Mouse (Mus musculus): Measurements from ENCODE around the gene Nubp2. TPM values are rescaled to one million over a fixed set of nuclear protein-coding genes. Genes with fewer than 3 reads are reported as not detected.
A peak's percentile ranks its signal among the peaks of the same experiment; 100 is the strongest.

The Nubp2 gene
- 109 and 112 TPM in 2 replicates for polyA plus RNA-seq (2015; fragmentation: Nextera tagmentation; extraction: Ambion mirVana)

DNA sequence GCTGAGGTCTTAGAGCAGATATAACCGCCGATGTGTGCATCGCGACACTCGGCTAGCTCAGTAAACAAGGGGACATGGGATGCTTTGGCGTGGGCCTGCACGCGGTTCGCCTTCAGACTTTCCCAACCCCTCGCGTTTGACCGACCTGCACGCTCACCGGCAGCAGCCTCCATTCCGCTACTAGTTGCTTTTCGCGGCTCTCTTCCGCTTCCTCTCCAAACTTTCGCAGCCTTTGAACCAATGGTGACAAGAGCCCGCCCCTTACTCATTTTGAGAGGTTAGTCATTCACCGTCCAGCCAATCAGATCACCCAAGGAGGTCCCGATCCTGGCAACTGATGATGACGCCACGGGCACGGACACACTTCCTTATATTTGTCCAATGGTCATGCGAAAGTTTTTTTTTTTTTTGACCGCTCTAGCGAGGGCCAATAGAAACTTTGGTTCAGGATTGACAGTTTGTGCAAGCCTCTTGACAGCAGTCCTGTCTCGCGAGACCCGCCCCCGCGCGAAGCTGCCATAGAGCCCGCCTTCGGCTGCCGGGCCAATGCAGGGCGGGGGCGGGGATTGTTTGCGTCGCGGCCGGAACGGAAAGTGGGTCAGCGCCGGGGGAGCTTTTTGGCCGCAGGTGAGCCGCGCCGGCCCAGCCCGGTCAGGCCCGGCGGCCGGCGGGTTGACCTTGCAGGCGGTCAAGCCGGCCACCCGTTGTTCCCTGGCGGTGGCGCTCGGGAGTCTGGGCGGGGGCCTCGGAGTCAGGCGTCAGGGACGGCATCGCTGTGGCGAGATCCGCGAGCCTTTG lies at the start of gene Nubp2, which contains the start of gene Spsb3:
Nubp2 (minus strand) TSS at position 216 of the 798 bp plus-strand sequence.
Spsb3 (plus strand) TSS at position 510 of the 798 bp plus-strand sequence.
- DNase-seq (ENCODE audit: low spot score) = peak; percentile 99

DNA sequence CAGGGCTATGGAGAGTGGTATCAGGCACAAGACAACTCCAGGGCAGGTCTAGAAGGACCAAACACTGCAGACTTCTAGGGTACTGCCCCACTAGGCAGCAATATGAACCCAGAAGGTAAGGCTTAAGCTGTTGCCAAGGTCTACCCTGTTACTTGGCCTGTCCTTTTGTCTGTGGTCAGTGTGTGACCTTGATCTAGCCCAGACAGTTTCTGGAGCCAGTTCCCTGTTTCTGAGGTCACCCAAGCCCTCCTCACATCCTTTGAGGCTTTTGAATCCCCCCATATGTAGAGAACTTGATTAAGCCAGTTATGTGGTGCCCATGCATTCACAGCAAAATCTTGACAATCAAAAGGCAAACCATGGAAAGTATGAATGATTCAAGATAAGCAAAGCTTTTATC lies 49.5 kb upstream of the Nubp2 start:
- DNase-seq (ENCODE audit: low spot score) = no peak

- DNase-seq (ENCODE audit: low spot score) = no peak
Measured at GRCm38 (mm10) chr17:24934926-24935325, 48.8 kb upstream of the Nubp2 start.

- DNase-seq (ENCODE audit: low spot score) = no peak
Measured at GRCm38 (mm10) chr17:24933163-24933562, 47.0 kb upstream of the Nubp2 start.

DNA sequence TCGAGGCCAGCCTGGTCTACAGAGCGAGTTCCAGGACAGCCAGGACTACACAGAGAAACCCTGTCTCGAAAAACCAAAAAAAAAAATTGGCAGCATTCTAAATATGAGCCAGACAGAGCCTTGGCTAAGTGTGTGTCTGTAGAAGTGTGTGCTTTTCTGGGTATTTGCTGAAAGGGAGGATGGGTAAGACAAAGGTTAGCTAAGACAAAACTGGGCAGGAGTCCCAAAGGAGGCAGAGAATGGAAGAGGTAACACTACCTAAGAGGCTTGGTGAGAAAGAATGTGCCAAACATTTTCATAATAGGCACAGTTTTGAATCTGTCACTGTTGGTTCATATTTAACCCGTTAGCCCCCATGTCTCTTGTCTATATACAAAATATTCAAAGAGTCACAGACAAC lies 46.3 kb upstream of the Nubp2 start:
- no peak for DNase-seq (ENCODE audit: low spot score)

- DNase-seq (ENCODE audit: low spot score) = no peak
Measured at GRCm38 (mm10) chr17:24929506-24929905, 43.4 kb upstream of the Nubp2 start.

GRCm38 (mm10) chr17:24923246-24923645 lies 37.1 kb upstream of the Nubp2 start:
- DNase-seq (ENCODE audit: low spot score) = no peak

DNA sequence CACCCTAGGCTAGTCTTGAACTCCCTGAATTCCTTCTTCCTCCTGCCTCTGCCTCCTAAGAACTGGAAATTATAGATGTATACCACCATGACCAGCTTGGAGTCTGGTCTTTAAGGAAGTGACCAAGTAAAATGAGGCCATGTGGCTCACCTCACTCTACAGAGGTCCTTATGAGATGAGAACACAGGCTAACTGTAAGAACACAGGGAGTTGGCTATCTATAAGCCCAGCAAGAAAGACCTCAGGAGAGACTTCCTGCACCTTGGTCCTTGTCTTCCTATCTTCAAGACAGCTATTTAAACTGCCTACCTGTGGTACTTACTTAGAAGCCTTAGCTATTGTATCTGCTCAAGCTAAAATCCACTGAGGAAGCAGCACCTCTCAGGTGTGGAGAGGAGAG lies 27.8 kb upstream of the Nubp2 start:
- no peak for DNase-seq (ENCODE audit: low spot score)

GRCm38 (mm10) chr17:24907591-24907990 lies 21.4 kb upstream of the Nubp2 start:
- DNase-seq (ENCODE audit: low spot score) = no peak

GRCm38 (mm10) chr17:24903767-24904166 lies 17.6 kb upstream of the Nubp2 start:
- DNase-seq (ENCODE audit: low spot score) = no peak

DNA sequence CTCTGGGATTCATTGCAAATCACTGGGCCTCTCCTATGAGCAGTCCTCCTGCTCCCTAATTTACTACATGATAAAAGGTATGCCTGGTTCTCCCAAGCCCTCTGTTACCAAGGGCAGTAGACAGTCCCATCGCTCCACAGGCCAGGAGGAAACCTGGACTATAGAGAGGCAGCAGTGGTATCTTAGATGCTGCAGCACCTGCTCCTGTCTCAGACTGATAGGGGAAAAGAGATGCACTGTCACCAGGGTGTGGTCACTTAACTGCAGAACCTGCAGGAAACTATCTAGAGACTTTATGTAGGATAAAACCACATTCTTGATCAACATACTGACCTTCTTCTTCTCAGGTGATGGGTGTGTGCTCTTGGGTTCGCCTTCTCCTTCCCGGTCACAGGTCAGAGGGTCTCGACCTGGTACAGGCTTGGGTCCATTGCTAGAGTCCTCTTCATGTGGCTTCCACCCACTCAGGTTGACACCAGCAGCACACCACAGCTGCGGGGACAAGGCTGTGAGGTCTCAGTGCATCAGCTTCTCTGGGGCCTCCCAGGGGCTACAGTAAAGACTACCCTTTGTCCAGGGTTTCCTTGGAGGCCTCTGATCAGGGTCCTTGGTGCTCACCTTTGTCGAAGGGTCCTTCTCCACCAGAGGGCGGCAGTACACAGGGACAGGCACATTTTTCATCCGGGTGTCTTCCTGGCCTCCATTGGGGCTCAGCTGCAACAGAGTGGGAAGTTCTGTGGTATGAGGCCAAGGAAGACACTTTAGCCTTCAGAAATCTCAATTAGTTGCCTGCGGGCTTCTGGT lies 16.7 kb upstream of the Nubp2 start:
- no peak for DNase-seq (ENCODE audit: low spot score)

DNA sequence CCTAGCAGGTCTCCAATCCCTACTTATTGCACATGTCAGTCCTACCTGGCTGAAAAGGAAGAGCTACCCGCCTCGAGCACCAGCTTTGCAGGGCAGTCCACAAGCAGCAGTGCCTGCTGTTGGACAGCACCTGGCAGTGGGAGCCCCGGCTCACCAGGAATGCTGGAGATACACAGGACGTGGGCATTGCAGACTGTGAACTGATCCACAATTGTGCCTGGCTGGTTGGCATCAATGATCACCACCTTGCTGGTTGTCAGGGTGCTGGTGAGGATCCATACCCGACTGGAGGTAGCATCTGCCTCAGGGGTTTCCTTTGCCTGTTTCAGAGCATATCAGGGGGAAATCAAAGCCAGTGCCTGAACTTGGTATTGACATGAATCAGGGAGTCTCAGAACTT lies 16.0 kb upstream of the Nubp2 start:
- no peak for DNase-seq (ENCODE audit: low spot score)

DNA sequence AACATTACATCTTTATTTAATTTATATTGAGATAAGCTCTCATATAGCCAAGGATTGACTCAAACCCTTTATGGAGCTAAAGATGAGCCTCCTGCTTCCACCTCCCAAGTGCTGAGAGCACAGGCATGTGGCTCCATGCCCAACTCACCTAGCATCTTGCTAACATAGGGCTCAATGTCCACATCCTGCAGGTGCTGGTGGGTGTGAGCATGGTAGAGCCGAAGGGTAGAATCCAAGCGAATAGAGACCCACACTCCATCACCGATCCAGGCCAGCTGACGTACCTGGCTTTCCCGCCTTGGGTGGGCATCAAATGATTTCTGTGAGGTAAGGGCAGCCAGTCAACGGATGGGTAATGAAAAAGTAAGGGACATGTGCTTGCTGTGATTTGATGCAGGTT lies 13.9 kb upstream of the Nubp2 start:
- no peak for DNase-seq (ENCODE audit: low spot score)

- DNase-seq (ENCODE audit: low spot score) = no peak
Measured at GRCm38 (mm10) chr17:24899153-24899552, 13.0 kb upstream of the Nubp2 start.

DNA sequence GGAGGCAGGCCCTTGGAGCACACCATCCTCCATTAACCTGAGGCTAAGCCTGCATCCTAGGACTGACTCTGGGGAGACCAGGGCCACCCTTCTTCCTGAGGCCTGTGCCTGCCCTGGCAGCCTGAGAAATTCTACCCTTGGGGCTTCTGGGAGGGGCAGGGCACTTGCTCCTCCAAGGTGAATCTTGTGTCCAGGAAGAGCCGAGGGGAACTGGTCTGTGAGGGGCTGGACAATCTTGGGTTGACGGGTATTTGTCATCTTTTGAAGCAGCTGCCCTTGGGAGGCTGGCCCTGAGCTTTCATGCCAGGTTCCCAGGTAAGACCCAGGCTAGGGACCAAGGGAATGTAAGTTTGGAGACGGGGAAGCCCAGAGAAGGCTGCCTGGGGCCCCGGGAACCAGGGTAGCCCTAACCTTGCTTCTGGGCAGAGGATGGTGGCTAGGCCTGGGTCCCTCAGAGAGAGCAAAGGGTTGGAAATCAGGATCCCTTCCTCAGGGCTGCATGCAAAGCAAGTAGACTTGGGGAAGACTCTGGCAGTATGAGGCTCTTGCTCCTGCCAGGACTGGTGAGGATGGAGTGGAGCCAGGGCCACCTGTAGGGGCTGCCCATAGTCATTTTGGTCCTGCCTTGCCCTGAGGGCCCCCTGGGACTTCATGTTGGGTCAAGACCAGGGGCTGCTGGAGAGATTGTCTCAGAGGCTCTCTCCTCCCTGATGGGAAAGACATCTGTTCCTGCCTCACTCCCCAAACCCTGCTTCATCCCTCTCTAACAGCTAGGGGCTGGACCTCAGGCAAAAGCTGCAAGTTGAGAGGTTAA lies 12.1 kb upstream of the Nubp2 start:
- no peak for DNase-seq (ENCODE audit: low spot score)

GRCm38 (mm10) chr17:24897600-24897999 lies 11.5 kb upstream of the Nubp2 start:
- DNase-seq (ENCODE audit: low spot score) = no peak

DNA sequence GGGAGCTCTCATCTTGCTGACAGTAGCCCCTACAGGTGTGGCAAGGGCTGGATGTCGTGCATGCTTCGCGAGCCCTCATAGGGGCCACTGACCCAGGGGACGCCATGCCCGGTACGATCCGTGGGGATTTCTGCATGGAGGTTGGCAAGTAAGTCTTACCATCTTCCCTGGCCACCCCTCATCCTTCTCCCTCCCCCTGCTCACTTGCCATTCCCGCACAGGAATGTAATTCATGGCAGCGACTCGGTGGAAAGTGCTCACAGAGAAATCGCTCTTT lies 10.8 kb upstream of the Nubp2 start:
- DNase-seq (ENCODE audit: low spot score) = no peak

GRCm38 (mm10) chr17:24896241-24896992 lies 10.3 kb upstream of the Nubp2 start, which contains the start of gene Nme3:
TSS of gene Nme3 (plus strand) at chr17:24896500.
- peak; percentile 70 for DNase-seq (ENCODE audit: low spot score)

- no peak for DNase-seq (ENCODE audit: low spot score)
Measured at GRCm38 (mm10) chr17:24895571-24896240, 9.6 kb upstream of the Nubp2 start.

- peak; percentile 82 for DNase-seq (ENCODE audit: low spot score)
Measured at GRCm38 (mm10) chr17:24894995-24895547, 8.9 kb upstream of the Nubp2 start, which contains the start of the genes Eme2 and Mrps34. TSS of gene Eme2 (minus strand) at chr17:24895087. TSS of gene Mrps34 (plus strand) at chr17:24895116.
